ENCODE assay signal across 9 mouse cellular contexts in the genomic region with DNA sequence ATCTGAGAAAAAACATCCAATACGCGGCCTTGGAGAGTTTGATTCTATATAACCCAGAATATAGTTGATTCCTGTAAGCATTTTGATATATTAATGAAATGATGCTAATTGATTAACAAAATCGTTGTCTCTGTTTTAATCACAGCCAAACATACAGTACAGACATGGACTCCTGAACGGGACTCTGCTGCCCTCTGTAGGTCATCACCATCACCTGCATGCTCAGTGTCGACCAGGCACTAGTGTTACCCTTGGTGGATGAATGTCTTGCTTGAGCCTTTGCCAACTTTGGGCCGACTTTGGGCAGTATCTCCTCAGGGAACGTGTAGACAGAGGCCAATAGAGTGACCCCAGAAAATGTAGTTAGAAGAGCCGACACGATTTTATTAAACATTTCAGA. TPM values are rescaled to one million over a fixed set of nuclear protein-coding genes. Genes with fewer than 3 reads are reported as not detected.
DNase-seq lines count a peak whose midpoint lies in the region; ATAC-seq and TF ChIP-seq lines count a peak whose summit lies in the region.
"Had no signal": no experiment of that assay in that cellular context is flagged by ENCODE, and none has a peak within 500 bp of the region (broad histone marks: within the 10 kb centered on the region; RNA-seq: fewer than 3 reads in every experiment).

No protein-coding gene starts in this region.

- DNase-seq in CD4-positive, CD25-positive, alpha-beta regulatory T cell, adult 2 months (ENCODE audit: low read depth, low spot score) = peak; percentile 4
- DNase-seq in midbrain, embryonic 14.5 days = peak; percentile 36
- DNase-seq in cerebellum, postnatal 10 days = peak; percentile 63 to 69
- DNase-seq in heart, postnatal 36 days = peak; percentile 15 to 36
- peak; percentile 56 for DNase-seq in limb, embryonic 11.5 days (ENCODE audit: low spot score)

- no peak for TF ChIP-seq POLR2A in testis, adult 2 months (IDR thresholded peaks at IDR 0.05; ENCODE audit: control insufficient read depth, low read depth, low read length)

- H3K27ac ChIP-seq in midbrain, embryonic 14.5 days (replicated peaks; ENCODE audit: low read depth, low read length) = no peak overlapping the region
- no peak overlapping the region for H3K27ac ChIP-seq in midbrain, embryonic 16.5 days (ENCODE audit: low read length)
- no peak overlapping the region for H3K27ac ChIP-seq in limb, embryonic 11.5 days (replicated peaks; ENCODE audit: low read depth, low read length)
- H3K27ac ChIP-seq in testis, adult 2 months (ENCODE audit: control insufficient read depth, insufficient read depth, low read depth, low read length) = no peak overlapping the region
- H3K27ac ChIP-seq: stomach, embryonic 15.5 days had no signal

- no peaks in the 10 kb centered on the region for H3K4me1 ChIP-seq in midbrain, embryonic 14.5 days (ENCODE audit: control insufficient read depth, insufficient read depth, low read length)
- peaks cover 5% of the 10 kb centered on the region; the same call in 1 of the 2 replicates for H3K4me1 ChIP-seq in midbrain, embryonic 16.5 days (ENCODE audit: control insufficient read depth, insufficient read depth, low read length)
- H3K4me1 ChIP-seq in limb, embryonic 11.5 days (ENCODE audit: control insufficient read depth, insufficient read depth, low read length) = no peaks in the 10 kb centered on the region
- H3K4me1 ChIP-seq in testis, adult 2 months (ENCODE audit: control insufficient read depth, insufficient read depth, low read length) = peaks cover 2% of the 10 kb centered on the region; the same call in 1 of the 2 replicates
- H3K4me1 ChIP-seq: stomach, embryonic 15.5 days had no signal

- H3K4me2 ChIP-seq in midbrain, embryonic 14.5 days (ENCODE audit: low read length) = no peak overlapping the region
- no peak overlapping the region for H3K4me2 ChIP-seq in midbrain, embryonic 16.5 days (ENCODE audit: low read length)
- H3K4me2 ChIP-seq in limb, embryonic 11.5 days (ENCODE audit: low read depth, severe bottlenecking) = no peak overlapping the region
- H3K4me2 ChIP-seq: stomach, embryonic 15.5 days had no signal

- H3K4me3 ChIP-seq in midbrain, embryonic 14.5 days (replicated peaks; ENCODE audit: low read depth, low read length) = no peak overlapping the region
- H3K4me3 ChIP-seq in midbrain, embryonic 16.5 days (ENCODE audit: low read depth, low read length) = no peak overlapping the region
- no peak overlapping the region for H3K4me3 ChIP-seq in limb, embryonic 11.5 days (ENCODE audit: low read depth, low read length)
- no peak overlapping the region for H3K4me3 ChIP-seq in testis, adult 2 months (ENCODE audit: control insufficient read depth, low read depth, low read length)
- H3K4me3 ChIP-seq: stomach, embryonic 15.5 days had no signal

- intact Hi-C loops in heart, postnatal 36 days (cut with DNase I) = no loop called here

- no peak overlapping the region for H3K9ac ChIP-seq in midbrain, embryonic 14.5 days (replicated peaks; ENCODE audit: low read length)
- no peak overlapping the region for H3K9ac ChIP-seq in midbrain, embryonic 16.5 days (ENCODE audit: low read depth, low read length)
- H3K9ac ChIP-seq in limb, embryonic 11.5 days (ENCODE audit: low read length) = no peak overlapping the region
- H3K9ac ChIP-seq: stomach, embryonic 15.5 days had no signal

- 70% methylated on average over 9 of the region's 9 CpGs for WGBS in midbrain, embryonic 14.5 days
- 65% methylated on average over 9 of the region's 9 CpGs for WGBS in midbrain, embryonic 16.5 days
- WGBS in limb, embryonic 11.5 days = 61% methylated on average over 9 of the region's 9 CpGs

- no peak for ATAC-seq in CD4-positive, CD25-positive, alpha-beta regulatory T cell, adult 4 months
- no peak for ATAC-seq in midbrain, embryonic 14.5 days (ENCODE audit: low FRiP score, low TSS enrichment)
- no peak for ATAC-seq in midbrain, embryonic 16.5 days
- peak; percentile 56; the same call in 1 of the 2 replicates for ATAC-seq in limb, embryonic 11.5 days (ENCODE audit: insufficient number of reproducible peaks, low FRiP score, low TSS enrichment, low read depth)

- peak; percentile 86; the same call in 1 of the 2 replicates for TF ChIP-seq CTCF in testis, adult 2 months (IDR thresholded peaks at IDR 0.05; ENCODE audit: control insufficient read depth, insufficient read depth, insufficient replicate concordance, low read depth, low read length)

- H3K36me3 ChIP-seq in midbrain, embryonic 14.5 days (ENCODE audit: control insufficient read depth, insufficient read depth, low read length) = no peaks in the 10 kb centered on the region
- no peaks in the 10 kb centered on the region for H3K36me3 ChIP-seq in midbrain, embryonic 16.5 days (ENCODE audit: control insufficient read depth, insufficient read depth, low read length)
- no peaks in the 10 kb centered on the region for H3K36me3 ChIP-seq in limb, embryonic 11.5 days (ENCODE audit: control insufficient read depth, insufficient read depth, low read length)
- no peaks in the 10 kb centered on the region for H3K36me3 ChIP-seq in testis, adult 2 months (ENCODE audit: control insufficient read depth, insufficient read depth, low read length)
- H3K36me3 ChIP-seq: stomach, embryonic 15.5 days had no signal

- H3K9me3 ChIP-seq in midbrain, embryonic 14.5 days (ENCODE audit: control insufficient read depth, low read length) = no peaks in the 10 kb centered on the region
- no peaks in the 10 kb centered on the region for H3K9me3 ChIP-seq in midbrain, embryonic 16.5 days (replicated peaks; ENCODE audit: control insufficient read depth, low read length, poor library complexity, severe bottlenecking)
- H3K9me3 ChIP-seq in limb, embryonic 11.5 days (ENCODE audit: control insufficient read depth, low read length) = no peaks in the 10 kb centered on the region
- H3K9me3 ChIP-seq: stomach, embryonic 15.5 days had no signal

- H3K27me3 ChIP-seq in midbrain, embryonic 14.5 days (ENCODE audit: control insufficient read depth, insufficient read depth, low read length) = no peaks in the 10 kb centered on the region
- H3K27me3 ChIP-seq in midbrain, embryonic 16.5 days (ENCODE audit: control insufficient read depth, insufficient read depth, low read depth, low read length) = no peaks in the 10 kb centered on the region
- H3K27me3 ChIP-seq in limb, embryonic 11.5 days (ENCODE audit: control insufficient read depth, insufficient read depth, low read length) = no peaks in the 10 kb centered on the region
- 0 out of 2 replicates have a peak, but pooled peaks cover 1% of the 10 kb centered on the region for H3K27me3 ChIP-seq in testis, adult 2 months (ENCODE audit: control insufficient read depth, insufficient read depth, low read length)
- H3K27me3 ChIP-seq: stomach, embryonic 15.5 days had no signal

RNA-seq across cellular contexts. Expression of a gene that starts 9.5 kb away (rescaled TPM):
- not detected for polyA plus RNA-seq in CD4-positive, CD25-positive, alpha-beta regulatory T cell, adult 4 months (2017; shearing (Covaris generic))
- 0.51 TPM in 1 of 2 replicates, not detected in the other for polyA plus RNA-seq in midbrain, embryonic 14.5 days (2014; fragmentation: Nextera tagmentation; extraction: Ambion mirVana)
- polyA plus RNA-seq in midbrain, embryonic 16.5 days (2015; fragmentation: Nextera tagmentation; extraction: Ambion mirVana) = not detected in 2 replicates
- total RNA-seq in heart, postnatal 36 days (2021) = not detected
- polyA plus RNA-seq in limb, embryonic 11.5 days (2014; fragmentation: Nextera tagmentation; extraction: Ambion mirVana) = not detected in 2 replicates
- polyA plus RNA-seq in testis, adult 2 months (2012; rRNA removed) = not detected in 2 replicates
- polyA plus RNA-seq: stomach, embryonic 15.5 days had no signal

RNA-seq across cellular contexts. Expression of a gene that starts 29.9 kb away (rescaled TPM):
- polyA plus RNA-seq in CD4-positive, CD25-positive, alpha-beta regulatory T cell, adult 4 months (2017; shearing (Covaris generic)) = not detected
- polyA plus RNA-seq in midbrain, embryonic 14.5 days (2014; fragmentation: Nextera tagmentation; extraction: Ambion mirVana) = not detected in 2 replicates
- polyA plus RNA-seq in midbrain, embryonic 16.5 days (2015; fragmentation: Nextera tagmentation; extraction: Ambion mirVana) = not detected in 2 replicates
- not detected for total RNA-seq in heart, postnatal 36 days (2021)
- polyA plus RNA-seq in limb, embryonic 11.5 days (2014; fragmentation: Nextera tagmentation; extraction: Ambion mirVana) = not detected in 2 replicates
- polyA plus RNA-seq in testis, adult 2 months (2012; rRNA removed) = not detected in 2 replicates
- polyA plus RNA-seq: stomach, embryonic 15.5 days had no signal

RNA-seq across cellular contexts. Expression of a gene that starts 53.3 kb away (rescaled TPM):
- polyA plus RNA-seq in CD4-positive, CD25-positive, alpha-beta regulatory T cell, adult 4 months (2017; shearing (Covaris generic)) = not detected
- polyA plus RNA-seq in midbrain, embryonic 14.5 days (2014; fragmentation: Nextera tagmentation; extraction: Ambion mirVana) = not detected in 2 replicates
- polyA plus RNA-seq in midbrain, embryonic 16.5 days (2015; fragmentation: Nextera tagmentation; extraction: Ambion mirVana) = not detected in 2 replicates
- total RNA-seq in heart, postnatal 36 days (2021) = not detected
- polyA plus RNA-seq in limb, embryonic 11.5 days (2014; fragmentation: Nextera tagmentation; extraction: Ambion mirVana) = not detected in 2 replicates
- polyA plus RNA-seq in testis, adult 2 months (2012; rRNA removed) = not detected in 2 replicates
- polyA plus RNA-seq: stomach, embryonic 15.5 days had no signal

Comparison
In these comparisons a context has a peak if more than half of its experiments do, and no peak if none do; other contexts are left out.
1. DNase-seq: peak in every context shown above with its lines; median percentile 66 in cerebellum, postnatal 10 days; 56 in limb, embryonic 11.5 days; 36 in midbrain, embryonic 14.5 days; 26 in heart, postnatal 36 days; 4 in CD4-positive, CD25-positive, alpha-beta regulatory T cell, adult 2 months.